Mouse (Mus musculus) bone marrow, adult 2 months (tissue): ENCODE measurements at regions not wholly inside any gene's neighbourhood (a gene's known extent, or its start where the extent isn't known, plus 50 kb on each side); places are given as distances from the start of the nearest gene placed in this dataset.

ENCODE experiments used
- CTCF ChIP-seq: fragments of 200-500 bp; IDR thresholded peaks from 2 replicates; pipeline ENCODE4 v1.5.1; 2011; ENCODE audit warnings: low read length, control low read depth; ENCODE audit not compliant: control insufficient read depth, insufficient read depth
- POLR2A ChIP-seq: fragments of 200-500 bp; IDR thresholded peaks from 2 replicates; pipeline ENCODE4 v1.6.1; 2011; ENCODE audit warnings: low read depth, mild to moderate bottlenecking, control low read depth, low read length, borderline replicate concordance; ENCODE audit not compliant: control insufficient read depth

GRCm38 (mm10) chr9:122695724-122696123 lies 51.4 kb upstream of the Topaz1 start:
- TF ChIP-seq CTCF (no peak), POLR2A (no peak)
